Mouse (Mus musculus) testis, adult 2 months (tissue): ENCODE measurements at regions not wholly inside any gene's neighbourhood (a gene's known extent, or its start where the extent isn't known, plus 50 kb on each side); places are given as distances from the start of the nearest gene placed in this dataset.

Experiments used
- CTCF ChIP-seq: fragments of 200-500 bp; IDR thresholded peaks from 2 replicates; pipeline ENCODE4 v1.5.1; 2012; ENCODE audit warnings: low read depth, mild to moderate bottlenecking, inconsistent platforms, low read length, moderate library complexity; ENCODE audit not compliant: control insufficient read depth, insufficient read depth, insufficient replicate concordance
- POLR2A ChIP-seq: fragments of 200-500 bp; IDR thresholded peaks from 2 replicates; pipeline ENCODE4 v1.6.1; 2012; ENCODE audit warnings: low read depth, mild to moderate bottlenecking, inconsistent platforms, low read length, moderate library complexity; ENCODE audit not compliant: control insufficient read depth

DNA sequence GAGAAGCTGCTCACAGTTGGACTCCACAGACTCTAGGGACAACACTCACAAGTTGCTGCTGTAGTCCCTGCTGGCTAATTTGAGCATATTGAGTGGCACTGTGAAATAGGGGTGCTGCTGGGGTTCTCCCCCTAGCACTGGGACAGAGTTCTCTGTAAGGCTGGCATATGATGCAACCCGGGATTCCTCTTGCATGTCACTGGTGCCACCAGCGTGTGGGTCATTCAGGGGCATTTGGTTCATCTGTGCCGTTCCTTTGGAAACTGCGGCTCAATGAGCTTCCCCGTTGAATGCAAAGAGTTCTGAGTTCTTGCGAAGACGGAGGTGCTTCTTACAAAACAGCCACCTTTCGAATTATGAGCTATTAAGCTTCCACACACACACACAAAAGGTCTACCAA lies 486.6 kb upstream of the Gm19410 start:
- TF ChIP-seq POLR2A: no peak
- TF ChIP-seq CTCF: no peak
